Mouse (Mus musculus): ENCODE measurements around the gene Nceh1.

DNA sequence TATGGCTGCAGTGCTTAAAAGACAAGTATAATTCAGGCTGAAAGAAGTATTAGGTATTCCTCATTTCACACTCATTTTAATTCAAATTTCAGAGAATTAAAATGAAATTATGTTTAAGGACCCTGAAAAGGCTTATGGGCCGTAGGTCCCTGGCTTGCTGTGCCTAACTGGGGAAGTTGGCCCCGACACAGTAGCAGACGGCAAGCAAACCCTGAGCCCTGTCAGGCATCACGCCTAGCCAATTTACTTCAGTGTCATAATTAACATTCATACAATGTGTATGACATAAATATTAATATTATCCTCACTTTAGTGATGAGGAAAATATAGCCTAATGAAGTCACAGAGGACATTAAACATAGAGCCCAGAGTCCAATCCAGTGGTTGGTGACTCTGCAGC, 117.7 kb downstream of the Nceh1 start:
- no peak for TF ChIP-seq CTCF (IDR thresholded peaks at IDR 0.05; ENCODE audit: control insufficient read depth, insufficient read depth, insufficient replicate concordance, low read depth, low read length)
- no peak for TF ChIP-seq POLR2A (IDR thresholded peaks at IDR 0.05; ENCODE audit: control insufficient read depth, low read depth, low read length)

All from testis, adult 2 months (tissue).